Mouse (Mus musculus) ES-E14 (cell line): Measurements from ENCODE around the gene Stox2.

Source experiments
- HCFC1 ChIP-seq: IDR thresholded peaks from 2 replicates; pipeline ENCODE4 v1.6.1; 2012; ENCODE audit warnings: low read length, inconsistent platforms, borderline replicate concordance; ENCODE audit not compliant: insufficient read depth
- ZNF384 ChIP-seq: IDR thresholded peaks from 2 replicates; pipeline ENCODE4 v1.6.1; 2012; ENCODE audit warnings: low read depth, low read length, inconsistent platforms

GRCm38 (mm10) chr8:47243016-47243630, 203.0 kb downstream of the Stox2 start:
- TF ChIP-seq HCFC1 (no peak), ZNF384 (no peak)
